Mouse (Mus musculus) hematopoietic multipotent progenitor cell, adult 10-12 weeks (in vitro differentiated cells): ENCODE results near the gene Ddn. TPM values are rescaled to one million over a fixed set of nuclear protein-coding genes. Genes with fewer than 3 reads are reported as not detected.

Source experiments
- polyA plus RNA-seq: library from polyadenylated mRNA; stranded (reverse); fragments of >175 nt; gene quantifications from 2 replicates; pipeline ENCODE4 v1.2.3, GENCODE M21; 2012; ENCODE audit warnings: low replicate concordance

The Ddn gene
- 0.74 and 2.4 TPM in 2 replicates for polyA plus RNA-seq

DNA sequence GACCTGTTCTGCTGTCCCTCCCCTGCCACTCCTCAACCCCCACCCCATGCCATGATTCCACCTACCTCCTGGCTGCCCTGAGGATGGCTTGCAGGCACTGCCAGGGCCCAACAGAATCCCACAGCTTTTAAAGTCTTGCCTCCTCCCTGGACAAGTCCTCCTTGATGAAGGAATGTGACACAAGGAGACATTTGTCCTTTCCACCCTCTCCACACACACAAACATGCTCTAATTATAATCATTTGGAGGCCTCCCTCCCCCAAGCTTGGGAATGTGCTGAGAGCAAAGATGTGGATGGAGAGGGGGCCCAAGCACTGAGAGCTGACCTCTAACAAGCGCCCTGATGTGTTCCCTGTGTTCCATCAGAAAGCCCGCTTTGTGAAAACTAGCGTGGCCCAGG is at the start of gene Ddn:
Gene Ddn, minus strand, starts transcription at position 101 of the 400 bp plus-strand sequence.

DNA sequence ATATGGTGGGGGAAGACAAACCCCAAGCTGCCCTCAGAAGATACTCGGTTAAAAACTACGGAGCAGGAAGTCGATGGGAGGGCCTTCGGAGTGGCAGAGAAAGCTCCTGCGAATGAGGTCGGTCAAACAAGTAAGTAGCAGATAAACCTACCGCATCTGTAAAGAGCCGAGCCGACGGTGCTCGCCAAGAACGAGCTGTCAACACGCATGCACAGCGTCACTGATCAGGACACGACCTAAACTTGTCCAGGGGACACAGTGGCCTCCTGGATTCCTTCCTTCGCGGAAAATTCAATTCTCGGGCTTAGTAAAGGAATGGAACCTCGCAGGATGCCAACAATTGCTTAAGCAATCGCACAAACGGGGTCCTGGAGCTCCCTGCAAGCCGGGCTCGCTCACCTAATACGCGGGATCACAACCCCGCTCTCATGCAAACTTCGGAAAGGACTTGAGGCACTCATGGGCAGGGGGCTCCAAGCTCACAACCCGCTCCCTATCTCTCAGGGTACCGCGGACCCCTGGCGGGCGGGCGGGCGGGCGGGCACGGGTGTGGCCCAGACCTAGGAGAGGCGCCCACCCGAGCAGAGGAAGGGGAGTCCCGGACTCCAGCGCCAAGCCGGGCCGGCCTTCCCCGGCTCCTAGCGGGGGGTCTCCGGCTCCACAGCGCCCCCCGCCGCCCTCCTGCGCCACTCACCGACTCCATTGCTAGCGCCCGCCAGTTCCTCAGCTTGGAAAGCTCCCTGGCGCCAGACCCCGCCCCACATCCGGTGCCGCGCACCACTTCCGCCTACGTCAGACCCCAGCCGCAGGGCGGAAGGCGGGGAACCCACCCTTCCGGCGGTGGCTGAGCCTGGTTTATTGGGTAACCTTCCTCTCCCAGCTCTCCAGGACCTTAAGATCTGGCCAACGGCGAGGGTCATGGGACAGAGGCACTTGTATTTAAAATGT is 21.7 kb upstream of the Ddn start, which contains the start of gene Prkag1:
Gene Prkag1, minus strand, starts transcription at position 786 of the 948 bp plus-strand sequence.

DNA sequence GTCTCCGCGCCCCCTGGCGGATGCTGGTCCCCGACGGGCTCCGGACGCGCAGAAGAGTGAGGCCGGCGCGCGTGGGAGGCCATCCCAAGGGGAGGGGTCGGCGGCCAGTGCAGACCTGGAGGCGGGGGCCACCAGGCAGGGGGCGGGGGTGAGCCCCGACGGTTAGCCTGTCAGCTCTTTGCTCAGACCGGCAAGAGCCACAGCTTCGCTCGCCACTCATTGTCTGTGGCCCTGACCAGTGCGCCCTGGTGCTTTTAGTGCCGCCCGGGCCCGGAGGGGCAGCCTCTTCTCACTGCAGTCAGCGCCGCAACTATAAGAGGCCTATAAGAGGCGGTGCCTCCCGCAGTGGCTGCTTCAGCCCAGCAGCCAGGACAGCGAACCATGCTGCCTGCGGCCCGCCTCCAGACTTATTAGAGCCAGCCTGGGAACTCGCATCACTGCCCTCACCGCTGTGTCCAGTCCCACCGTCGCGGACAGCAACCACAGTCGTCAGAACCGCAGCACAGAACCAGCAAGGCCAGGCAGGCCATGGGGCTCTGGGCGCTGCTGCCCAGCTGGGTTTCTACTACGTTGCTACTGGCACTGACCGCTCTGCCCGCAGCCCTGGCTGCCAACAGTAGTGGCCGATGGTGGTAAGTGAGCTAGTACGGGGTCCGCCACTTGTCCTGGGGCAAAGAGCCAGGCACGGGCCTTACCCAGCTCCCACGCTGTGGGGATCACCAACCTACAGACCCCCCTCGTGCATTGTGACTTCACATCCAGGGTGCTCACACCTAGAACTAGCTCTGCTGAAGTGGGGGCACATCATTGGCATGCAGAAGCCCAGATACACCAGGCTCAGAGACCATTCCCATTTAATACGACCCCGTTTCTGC is 19.4 kb downstream of the Ddn start, which contains the start of gene Wnt1:
Gene Wnt1, plus strand, starts transcription at position 197 of the 875 bp plus-strand sequence.

DNA sequence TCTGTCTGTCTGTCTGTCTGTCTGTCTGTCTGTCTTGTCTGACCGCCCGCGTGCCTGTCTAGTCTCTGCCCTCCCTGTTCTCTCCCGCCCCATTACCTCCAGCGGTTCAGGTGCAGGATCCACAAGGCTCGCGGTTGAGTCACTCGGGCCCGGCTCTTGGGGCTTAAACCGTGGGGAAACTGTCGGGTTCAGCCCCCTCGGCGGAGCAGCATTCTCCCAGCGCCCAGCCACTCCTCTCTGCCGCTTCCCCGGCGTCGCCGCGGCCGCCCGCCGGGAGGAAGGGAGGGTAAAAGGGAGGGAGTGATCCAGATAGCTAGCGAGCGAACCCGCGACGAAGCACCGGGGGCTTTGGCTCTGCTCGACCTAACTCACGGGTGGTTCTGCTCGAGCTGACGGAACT is 31.5 kb downstream of the Ddn start, which contains the start of gene Wnt10b:
Gene Wnt10b, minus strand, starts transcription at position 389 of the 400 bp plus-strand sequence.

DNA sequence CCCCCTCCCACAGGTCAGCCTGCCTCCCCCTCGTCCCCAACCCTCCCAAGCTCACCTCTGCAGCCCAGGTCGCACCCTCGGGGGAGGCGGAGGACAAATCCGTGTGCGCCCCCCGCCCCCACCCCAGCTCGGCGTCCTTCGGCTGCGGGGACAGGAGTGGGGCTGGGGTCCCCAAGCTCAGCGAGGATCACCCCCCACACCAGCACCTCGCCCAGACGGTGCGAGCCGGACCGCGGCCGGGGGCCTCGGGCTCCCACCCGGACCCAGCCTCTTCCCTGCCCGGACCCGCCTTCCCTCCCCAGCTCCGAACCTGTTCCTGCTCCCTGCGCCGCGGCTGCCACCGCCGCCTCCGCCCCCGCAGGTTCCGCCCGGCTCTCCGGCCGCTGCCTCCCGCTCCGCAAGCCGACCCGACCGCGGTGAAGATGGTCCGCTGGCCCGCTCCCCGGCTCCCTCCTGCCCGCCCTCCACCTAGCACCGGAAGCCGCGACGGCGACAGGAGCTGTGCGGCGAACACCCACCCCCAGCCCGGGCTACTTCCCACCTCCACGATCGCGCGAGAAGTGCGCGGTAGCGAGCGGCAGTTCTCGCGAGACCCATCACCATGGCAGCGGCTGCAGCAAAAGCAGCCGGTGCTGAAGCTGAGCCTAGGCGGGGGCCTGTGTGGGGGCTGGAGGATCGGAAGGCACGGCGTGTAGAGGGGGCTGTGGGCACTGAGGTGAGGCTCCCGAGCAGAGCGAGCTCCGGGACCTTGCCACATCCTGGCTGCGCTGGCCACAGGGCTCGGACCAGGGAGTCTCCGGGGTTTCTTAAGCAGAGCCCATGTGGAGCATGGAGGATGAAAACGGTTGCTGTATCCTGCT is 46.4 kb downstream of the Ddn start, which contains the start of gene Arf3:
Gene Arf3, minus strand, starts transcription at position 545 of the 860 bp plus-strand sequence.

Other genes starting within 250 kb of the Ddn start
- 4.2 and 9.9 TPM in 2 replicates for gene Ccnt1, start 238.6 kb downstream of the Ddn start, polyA plus RNA-seq
- not detected in 2 replicates for gene 4930415O20Rik, start 238.5 kb downstream of the Ddn start, polyA plus RNA-seq
- gene Adcy6, start 199.4 kb downstream of the Ddn start, polyA plus RNA-seq, result 2.9 and 7.1 TPM in 2 replicates
- 6.9 and 27.7 TPM in 2 replicates for gene Cacnb3, start 178.7 kb downstream of the Ddn start, polyA plus RNA-seq
- gene Ddx23, start 146.6 kb downstream of the Ddn start, polyA plus RNA-seq, result 73.5 and 74.7 TPM in 2 replicates
- 1.9 and 3.4 TPM in 2 replicates for gene Rnd1, start 132.0 kb downstream of the Ddn start, polyA plus RNA-seq
- not detected in 2 replicates for gene Ccdc65, start 101.3 kb downstream of the Ddn start, polyA plus RNA-seq
- gene Fkbp11, start 81.3 kb downstream of the Ddn start, polyA plus RNA-seq, result 5.8 and 13.4 TPM in 2 replicates
- 37.6 and 40.8 TPM in 2 replicates for gene Arf3, start 46.3 kb downstream of the Ddn start, polyA plus RNA-seq
- 0.73 and 1.2 TPM in 2 replicates for gene Wnt10b, start 31.3 kb downstream of the Ddn start, polyA plus RNA-seq
- gene Wnt1, start 19.6 kb downstream of the Ddn start, polyA plus RNA-seq, result 0.17 TPM in 1 of 2 replicates, not detected in the other
- 107 and 148 TPM in 2 replicates for gene Prkag1, start 22.0 kb upstream of the Ddn start, polyA plus RNA-seq
- gene Kmt2d, start 61.7 kb upstream of the Ddn start, polyA plus RNA-seq, result 130 and 222 TPM in 2 replicates
- 2.3 and 3.8 TPM in 2 replicates for gene Rhebl1, start 85.0 kb upstream of the Ddn start, polyA plus RNA-seq
- gene Dhh, start 89.0 kb upstream of the Ddn start, polyA plus RNA-seq, result 0.04 and 0.06 TPM in 2 replicates
- 92.1 and 147 TPM in 2 replicates for gene Lmbr1l, start 108.7 kb upstream of the Ddn start, polyA plus RNA-seq
- 76.8 and 178 TPM in 2 replicates for gene Tuba1b, start 125.1 kb upstream of the Ddn start, polyA plus RNA-seq
- 3.9 and 32.9 TPM in 2 replicates for gene Gm49450, start 144.1 kb upstream of the Ddn start, polyA plus RNA-seq
- 16.1 and 19.2 TPM in 2 replicates for gene Tuba1a, start 144.2 kb upstream of the Ddn start, polyA plus RNA-seq
- gene Tuba1c, start 220.4 kb upstream of the Ddn start, polyA plus RNA-seq, result 19.2 and 36.8 TPM in 2 replicates
- gene Prph, start 245.7 kb upstream of the Ddn start, polyA plus RNA-seq, result 0.46 and 0.80 TPM in 2 replicates